Mouse (Mus musculus) NIH3T3 (cell line): ENCODE data around the gene Ubtfl1.
"Not testable (repeated sequence)": the region's sequence is repeated elsewhere in the genome, so short reads cannot be mapped to it uniquely, and the experiment has no call there.

ENCODE experiments used
- DNase-seq: peaks from one replicate; pipeline ENCODE4 v3.0.0-alpha.2; 2012; ENCODE audit warnings: low read depth

Gene Ubtfl1

GRCm38 (mm10) chr9:18404118-18404517 is at the start of gene Ubtfl1:
Gene Ubtfl1, plus strand, starts transcription at chr9:18404418.
- DNase-seq: no peak

- not testable (repeated sequence) for DNase-seq
Observed at GRCm38 (mm10) chr9:18373026-18373425, 31.2 kb upstream of the Ubtfl1 start.

GRCm38 (mm10) chr9:18385782-18386181 is 18.4 kb upstream of the Ubtfl1 start:
- peak; percentile 67 for DNase-seq

GRCm38 (mm10) chr9:18399629-18400028 is 4.6 kb upstream of the Ubtfl1 start:
- DNase-seq: no peak

- DNase-seq: not testable (repeated sequence)
Observed at GRCm38 (mm10) chr9:18402895-18403294, 1.3 kb upstream of the Ubtfl1 start, which contains the start of gene Naalad2. Gene Naalad2, minus strand, starts transcription at chr9:18402995.

GRCm38 (mm10) chr9:18412371-18412770 is 8.2 kb downstream of the Ubtfl1 start:
- DNase-seq: peak; percentile 52

GRCm38 (mm10) chr9:18430354-18430753 is 26.1 kb downstream of the Ubtfl1 start, which contains the start of gene Mbd3l2:
Gene Mbd3l2, plus strand, starts transcription at chr9:18430654.
- no peak for DNase-seq

GRCm38 (mm10) chr9:18431687-18432086 is 27.5 kb downstream of the Ubtfl1 start:
- DNase-seq: peak; percentile 22

GRCm38 (mm10) chr9:18456520-18456919 is 52.3 kb downstream of the Ubtfl1 start:
- DNase-seq: no peak
